Mouse (Mus musculus) cerebellum, adult 11 months (tissue): ENCODE data around the gene Zcchc24.

Experiments used
- DNase-seq: peaks from one replicate; pipeline ENCODE4 v3.0.0; 2022

Gene Zcchc24

DNA sequence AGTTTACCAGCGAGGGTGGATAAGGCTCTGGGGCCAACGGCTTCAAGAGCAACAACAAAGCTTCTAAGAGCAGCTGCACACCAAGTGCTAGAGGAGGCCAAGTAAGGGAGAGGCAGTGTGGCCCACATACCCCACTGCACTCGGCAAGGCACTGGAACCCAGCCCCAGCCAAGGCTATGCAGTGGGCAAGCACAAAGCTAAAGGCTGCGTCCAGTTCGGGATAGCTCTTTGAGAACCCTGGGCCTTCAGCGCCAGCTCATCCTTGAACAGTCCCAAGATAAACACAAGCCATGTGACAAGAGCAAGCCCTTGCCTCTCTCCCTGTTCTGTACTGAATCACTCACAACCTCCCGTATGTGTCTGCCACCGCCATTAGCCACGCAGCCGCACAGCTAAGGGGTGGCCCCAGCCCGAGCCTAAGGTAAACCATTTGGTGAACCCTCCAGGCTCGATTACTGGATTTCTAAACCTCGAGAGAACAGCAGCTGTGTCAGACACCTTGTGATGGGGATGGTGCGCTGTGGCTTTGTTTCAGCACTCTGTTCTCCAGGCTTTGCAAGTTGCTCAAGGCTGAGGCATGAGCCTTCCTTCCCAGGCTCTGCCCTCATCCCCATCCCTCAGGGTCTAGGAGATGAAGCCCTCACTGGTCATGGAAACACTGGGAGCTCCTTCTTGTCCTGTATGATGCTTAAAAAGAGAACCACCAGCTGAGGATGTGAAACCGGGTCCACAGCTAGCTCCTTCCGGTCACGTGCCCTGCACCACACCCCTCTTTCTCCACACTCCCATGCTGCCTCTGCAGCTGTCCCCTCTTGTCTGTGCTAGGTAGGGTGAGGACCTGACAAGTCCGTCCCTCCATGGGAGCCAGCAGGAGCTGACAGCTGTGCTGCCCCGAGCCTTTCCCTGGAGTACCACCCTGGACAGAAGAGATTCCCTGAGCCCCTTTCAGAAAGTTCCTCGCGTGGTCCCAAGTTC, 21.6 kb downstream of the Zcchc24 start:
- no peak for DNase-seq

DNA sequence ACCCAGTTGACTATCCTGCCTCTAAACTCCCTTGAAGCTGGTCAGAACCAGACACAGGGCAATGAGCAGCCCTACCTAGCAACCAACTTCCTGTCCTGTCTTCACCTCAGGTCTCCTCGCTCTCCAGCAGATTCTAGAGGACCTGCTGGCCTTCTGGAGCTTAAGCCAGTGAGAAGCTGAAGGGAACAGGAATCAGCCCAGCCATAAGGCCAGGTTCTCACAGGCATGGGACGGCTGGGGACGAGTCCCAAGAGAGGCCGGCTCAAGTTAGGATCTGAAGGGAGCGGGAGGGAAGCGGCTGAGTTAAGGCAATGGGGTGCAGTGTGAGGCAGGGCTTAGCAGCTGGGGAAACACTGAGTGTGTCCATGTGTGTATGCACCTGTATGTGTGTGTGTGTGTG, 22.5 kb downstream of the Zcchc24 start:
- DNase-seq: no peak

DNA sequence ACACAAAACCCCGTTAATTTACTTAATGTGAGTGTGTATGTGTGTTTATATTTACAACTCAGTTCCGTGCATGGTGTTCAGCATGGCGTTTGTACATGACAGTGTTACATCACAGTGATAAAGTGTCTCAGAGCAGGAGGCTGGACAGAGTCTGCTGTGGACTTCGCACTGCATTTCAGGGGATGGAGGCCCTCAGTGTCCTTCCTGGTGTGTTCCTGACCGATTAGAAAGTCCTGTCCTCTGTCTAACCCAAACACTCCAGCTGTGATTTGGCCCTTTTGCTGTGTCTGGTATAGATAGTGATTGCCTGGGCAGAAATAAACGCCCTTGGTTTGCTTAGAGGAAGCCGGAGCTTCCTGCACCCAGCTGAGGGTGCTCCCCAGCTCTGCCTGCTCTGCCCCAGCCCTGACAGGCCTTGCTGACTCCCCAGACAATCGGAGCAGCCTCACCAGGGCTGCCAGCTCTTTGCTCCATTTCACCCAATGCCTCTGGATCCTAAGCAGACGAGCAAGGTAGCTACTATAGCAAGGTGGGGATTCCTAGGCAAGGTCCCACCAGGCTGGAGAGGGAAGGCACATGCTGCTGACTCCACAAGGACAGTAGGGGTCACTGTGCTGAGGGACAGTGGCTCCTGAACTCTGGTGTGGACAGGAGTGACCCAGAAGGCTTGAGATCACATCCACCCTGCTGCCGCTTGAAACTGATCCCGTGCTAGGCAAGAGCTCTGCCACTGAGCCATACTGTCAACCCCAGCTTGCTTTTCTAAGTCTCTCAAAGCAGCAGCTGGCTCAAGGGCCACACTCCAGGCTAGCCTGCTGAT, 23.3 kb downstream of the Zcchc24 start:
- no peak for DNase-seq

DNA sequence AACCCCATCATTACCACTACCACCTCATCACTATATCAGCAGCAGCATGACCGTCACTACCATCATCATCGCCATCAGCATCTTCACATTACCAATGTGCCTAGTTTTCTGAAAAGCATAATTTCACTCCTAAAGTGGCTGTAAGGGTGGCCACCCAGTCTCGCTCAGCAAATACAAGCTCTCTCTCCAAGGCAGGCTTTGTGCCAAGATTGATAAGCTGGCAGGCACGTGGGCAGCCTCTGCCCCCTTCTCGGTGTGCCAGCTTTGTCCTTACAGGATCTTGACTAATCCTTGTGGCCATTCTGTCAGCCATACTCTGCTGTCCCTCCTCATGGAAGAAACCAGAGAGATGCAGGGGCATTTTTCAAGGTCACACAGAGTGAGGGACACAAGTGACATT, 25.9 kb downstream of the Zcchc24 start:
- DNase-seq: no peak

DNA sequence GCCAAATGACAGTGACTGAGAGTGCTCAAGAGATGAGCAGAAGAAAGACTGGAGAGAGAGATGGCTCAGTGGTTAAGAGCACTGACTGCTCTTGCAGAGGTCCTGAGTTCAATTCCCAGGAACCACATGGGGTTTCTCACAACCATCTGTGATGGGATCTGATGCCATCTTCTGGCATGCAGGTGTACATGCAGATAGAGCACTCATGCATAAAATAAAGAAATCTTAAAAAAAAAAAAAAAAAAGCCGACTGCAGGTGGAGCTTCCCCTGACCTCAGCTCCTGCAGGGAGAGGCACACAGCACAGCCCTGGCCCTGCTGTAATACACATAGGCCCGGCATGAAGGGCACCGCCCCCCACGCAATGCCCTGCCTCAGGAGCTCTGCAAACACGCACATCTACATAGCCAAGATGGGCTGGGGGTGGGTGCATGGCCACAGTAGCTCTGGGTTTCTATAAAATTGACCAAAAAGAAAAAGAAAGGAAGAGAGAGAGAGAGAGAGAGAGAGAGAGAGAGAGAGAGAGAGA, 26.9 kb downstream of the Zcchc24 start:
- no peak for DNase-seq

DNA sequence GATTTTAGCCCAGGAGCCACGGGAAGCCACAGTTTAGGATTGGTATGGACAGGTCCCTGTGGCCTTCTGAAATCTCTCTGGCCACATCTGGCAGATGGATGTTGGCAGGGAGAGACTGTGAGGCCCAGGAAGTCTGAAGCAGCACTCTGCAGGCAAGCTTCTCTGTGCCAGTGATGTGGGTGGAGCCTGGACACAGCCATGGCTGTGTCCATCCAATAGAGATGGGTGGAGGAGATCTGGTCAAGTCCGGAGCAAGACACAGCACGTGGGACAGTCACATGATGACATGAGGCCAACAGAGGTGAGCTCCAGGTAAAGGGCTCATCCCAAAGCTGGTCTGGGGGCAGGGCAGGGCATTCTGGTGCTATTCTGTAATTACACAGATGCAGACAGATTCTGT, 27.6 kb downstream of the Zcchc24 start:
- DNase-seq: no peak

DNA sequence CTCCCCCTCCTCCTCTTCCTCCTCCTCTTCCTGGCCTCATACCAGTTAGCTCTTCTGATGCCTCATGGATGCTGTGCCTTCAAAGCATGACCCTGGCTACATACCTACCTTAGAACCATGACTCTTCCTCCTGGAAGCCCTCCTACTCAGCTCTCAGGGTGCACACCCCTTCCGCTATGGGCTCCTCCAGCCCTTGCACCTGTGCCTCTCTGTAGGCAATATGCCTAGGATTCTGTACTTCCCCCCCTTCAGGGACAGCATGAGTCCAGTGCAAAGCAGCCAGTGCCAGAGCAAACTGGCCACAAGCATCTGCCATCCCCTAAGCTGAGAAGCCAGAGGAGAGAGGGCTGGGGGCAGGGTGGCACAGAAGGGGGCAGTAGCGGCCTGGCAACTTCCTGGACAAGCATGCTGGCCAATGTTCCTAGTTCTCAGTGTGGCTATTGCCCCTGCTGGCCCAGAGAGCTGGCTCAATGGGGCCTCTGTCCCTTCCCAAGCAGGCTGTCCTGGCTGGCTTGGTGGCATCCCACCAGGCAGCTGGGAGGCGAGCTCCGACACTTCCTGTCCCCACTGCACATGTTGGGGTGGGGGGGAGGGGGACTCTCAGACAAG, 28.8 kb downstream of the Zcchc24 start:
- DNase-seq: peak; percentile 36

DNA sequence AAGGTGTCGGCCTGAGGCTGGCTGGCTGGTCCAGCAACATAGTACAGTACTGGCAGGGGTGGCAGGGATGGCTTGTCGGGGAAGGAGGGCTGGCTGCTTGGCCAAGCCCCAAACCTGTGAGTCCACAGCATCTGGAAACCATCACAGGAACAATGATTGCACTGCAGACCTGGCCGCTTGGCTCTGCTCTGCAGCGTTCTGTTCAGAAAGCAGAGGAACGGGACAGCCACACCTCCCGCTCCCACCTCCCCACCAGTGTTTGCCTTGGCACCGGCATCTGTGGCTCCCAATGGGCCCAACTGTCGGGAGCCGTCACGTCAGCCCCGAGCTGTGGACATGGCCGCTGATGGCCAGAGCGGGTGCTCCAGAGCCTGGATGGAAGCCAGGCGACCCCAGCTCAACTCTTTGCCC, 30.2 kb downstream of the Zcchc24 start:
- DNase-seq: no peak

DNA sequence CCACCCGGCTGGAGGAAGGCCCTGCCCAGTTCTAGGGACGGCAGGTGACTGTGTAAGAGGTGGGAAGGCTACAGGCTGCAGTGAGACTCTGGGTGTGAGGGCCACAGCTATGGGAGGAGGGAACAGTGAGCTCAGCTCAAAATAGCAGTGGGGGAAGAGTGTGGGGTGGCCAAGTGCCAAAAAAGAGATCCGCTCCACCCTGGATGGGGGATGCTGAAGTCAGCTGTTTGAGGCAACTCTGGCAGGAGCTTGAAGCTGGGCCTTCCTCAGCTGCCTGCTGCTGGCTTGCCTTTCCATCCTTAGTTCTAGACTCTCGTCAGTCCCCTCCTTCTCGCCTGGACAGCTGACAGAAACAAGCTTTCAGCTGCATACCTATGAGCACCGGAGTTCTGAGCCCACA, 32.2 kb downstream of the Zcchc24 start:
- no peak for DNase-seq

DNA sequence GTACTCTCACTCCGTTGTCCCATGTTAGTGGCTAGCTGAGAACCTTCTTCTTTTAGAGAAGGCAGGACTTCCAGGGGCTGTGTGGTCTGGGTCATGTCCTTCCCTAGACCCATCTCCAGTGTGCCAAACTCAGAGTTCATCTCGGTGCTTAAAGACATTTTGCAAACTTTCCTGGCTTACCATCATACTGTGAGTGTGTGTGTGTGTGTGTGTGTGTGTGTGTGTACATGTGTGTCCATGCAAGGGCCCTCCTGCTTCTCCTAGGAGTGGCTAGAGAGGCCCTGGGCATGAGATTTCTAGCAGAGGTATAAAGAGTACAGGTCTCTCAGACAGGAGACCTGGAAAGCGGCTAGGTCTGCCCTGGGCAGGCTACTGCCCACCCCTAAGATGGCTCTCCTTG, 32.7 kb downstream of the Zcchc24 start:
- DNase-seq: no peak

DNA sequence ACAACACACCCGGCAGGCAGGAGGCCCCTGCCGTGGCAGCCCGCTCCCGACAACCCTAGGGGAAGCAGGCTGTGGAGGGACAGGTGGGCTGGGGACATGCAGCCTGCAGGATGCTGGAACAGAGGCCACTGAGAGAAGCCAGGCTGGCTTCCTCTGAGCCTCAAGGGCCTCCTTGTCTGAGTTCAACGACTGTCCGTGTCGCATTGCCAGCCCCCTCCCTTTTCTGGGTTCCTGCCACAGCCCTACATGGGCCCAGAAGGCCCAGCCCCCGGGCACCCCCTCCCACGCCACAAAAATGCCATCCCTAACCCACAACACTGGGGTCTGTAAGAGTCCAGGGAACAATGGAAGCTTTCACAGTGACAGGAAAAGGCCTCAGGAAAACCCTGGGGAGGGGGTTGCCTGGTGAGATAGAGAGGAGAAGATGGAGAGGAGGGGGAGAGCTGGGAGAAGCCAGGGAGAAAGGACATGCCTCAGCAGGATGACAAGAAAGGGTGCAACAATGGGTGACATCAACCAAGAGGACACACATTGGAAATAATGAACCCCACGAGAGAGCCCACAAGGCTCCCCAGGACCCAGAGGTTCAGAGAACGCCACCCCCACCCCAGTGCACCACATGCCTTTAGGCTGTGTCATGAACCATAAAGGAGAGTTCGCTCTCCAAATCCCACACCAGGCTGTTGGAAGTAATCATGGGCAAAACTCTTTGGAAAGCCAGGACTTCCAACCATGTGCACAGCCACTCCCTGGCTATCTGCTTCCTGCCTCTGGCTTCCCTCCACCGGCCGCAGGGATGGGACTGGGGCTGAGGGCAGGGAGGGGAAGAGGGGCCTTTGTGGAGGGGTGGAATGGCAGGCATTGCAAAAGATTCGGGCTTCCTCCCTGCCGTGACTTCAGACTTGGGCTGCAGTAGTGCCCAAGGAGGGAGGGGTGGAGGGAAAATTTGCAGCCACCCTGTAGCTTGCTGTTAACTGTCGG, 33.8 kb downstream of the Zcchc24 start:
- DNase-seq: no peak

DNA sequence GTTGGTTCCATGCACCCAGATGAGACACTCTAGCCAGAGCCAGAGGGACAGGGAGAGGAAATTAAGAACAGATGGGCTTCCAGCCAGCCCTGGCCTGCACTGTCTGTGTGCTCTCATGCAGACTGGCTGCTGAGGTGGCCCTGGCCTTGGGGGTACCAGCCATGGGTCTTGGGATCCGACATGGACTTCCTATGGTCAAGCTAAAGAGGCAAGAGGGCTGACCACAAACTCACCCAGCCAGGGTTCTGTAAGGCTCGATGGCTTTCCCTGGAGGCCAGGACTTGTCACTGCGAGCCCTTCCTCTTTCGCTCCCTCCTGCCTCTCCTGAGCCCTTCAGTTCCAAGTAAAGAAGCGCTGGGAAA, 41.7 kb downstream of the Zcchc24 start:
- DNase-seq: no peak

DNA sequence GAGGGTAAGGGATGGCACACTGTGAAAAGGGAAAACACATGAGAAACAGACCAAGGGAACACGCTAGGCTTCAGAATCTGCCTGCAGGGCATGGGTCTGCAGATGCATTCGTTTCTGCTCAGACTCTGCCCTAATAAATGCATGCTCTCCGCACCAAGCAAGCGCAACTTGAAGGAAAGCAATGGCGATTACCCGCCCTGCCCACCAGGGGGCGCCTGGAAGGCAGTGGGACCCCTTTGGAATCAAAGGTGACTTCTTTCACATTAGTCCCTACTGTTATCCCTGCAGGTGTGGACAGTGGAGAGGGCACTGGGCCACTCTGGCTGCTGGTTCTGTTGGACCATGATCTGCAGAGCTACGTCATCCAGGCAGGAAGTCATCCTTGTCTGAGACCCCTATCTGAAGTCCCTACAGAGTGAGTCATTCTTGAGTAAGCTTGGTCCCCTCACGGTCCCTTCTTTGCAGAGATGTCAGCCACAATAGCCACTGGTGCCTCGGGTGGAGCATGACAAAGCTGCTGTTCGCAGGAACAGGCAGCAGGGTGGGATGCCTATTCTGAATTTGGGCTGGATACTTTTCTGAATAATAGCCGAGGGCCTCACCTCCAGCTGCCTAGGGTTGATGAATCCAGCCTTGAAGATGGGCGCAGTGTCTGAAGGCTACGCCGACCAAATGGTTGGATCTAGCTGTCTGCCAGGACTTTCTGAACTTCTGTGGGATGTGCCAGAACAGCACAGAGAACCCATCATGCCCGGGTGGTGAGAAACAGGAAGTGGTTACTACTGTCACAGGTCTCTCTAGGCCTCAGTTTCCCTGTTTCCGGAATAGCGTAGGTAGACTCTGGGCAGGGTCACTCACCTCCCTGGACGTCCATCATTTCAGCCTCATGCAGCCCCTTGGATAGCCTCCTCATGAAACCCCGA, 42.4 kb downstream of the Zcchc24 start:
- no peak for DNase-seq

DNA sequence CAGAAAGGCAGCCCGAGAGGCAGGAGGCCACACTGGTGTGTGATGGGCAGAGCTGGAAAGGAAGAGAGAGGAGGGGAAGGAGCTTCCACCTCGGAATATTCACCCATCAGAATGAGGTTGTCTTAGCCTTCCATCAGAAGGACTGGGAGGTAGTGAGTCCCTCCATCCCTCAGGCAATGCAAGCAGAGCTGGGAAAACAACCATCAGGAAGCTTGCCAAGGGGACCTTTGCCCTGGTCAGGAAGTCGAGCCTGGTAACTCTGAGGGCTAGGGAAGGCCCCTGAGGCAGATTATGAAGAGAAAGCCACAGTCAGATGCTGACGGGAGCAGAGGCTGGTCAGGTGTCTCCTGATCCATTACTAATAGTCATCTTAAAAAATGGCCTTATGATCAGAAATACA, 43.1 kb downstream of the Zcchc24 start:
- no peak for DNase-seq

DNA sequence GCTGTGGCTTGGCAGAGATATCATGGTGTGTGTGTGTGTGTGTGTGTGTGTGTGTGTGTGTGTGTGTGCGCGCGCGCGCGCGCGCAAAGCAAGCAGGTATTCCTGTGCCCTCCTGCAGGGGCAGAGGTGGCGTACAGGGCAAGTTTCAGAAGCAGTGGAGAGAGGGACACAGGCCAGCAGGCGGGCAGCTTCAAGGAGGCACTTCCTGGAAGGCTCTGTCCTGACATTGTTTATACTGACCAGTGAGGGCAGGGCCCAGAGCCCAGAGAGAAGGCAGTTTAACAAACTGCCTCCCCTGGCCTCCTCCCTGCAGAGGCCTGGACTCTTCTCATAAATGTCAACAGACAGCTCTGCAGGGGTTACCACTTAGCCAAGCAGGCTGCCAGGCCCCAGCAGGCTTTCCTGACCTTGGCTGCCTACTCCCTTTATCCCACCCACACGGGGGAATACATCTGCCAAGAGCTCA, 43.8 kb downstream of the Zcchc24 start:
- peak; percentile 29 for DNase-seq

DNA sequence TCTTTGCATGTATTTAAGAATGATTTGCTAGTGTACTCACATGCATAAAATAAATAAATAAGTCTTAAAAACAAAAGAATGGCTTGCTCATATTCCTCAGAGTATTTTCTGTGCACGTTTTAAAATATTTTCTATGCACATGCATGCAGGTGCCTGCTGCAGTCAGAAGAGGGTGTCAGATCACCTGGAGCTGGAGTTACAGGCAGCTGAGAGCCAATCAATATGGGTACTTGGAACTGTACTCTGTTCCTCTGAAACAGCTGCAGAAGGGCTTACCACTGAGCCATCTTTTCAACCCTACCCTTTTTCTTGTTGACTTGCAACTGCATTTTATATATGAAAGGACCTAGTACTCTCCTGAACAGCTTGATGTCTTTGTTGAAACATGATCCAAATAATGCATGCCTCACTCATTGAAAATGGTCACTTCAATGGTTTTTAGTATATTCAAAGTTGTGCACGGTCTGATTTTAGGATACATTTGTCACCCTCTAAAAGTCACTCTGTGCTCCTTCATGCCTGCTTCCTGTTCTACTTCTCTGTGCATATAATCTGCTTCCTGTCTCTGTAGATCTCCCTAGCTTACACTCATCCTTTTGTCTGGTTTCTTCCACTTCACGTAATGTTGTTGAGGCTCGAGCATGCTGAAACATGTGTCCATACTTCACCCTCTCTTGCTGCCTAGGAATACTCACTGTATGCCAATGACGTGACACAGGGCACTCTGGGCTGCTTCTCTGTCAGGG, 47.7 kb downstream of the Zcchc24 start:
- DNase-seq: no peak

DNA sequence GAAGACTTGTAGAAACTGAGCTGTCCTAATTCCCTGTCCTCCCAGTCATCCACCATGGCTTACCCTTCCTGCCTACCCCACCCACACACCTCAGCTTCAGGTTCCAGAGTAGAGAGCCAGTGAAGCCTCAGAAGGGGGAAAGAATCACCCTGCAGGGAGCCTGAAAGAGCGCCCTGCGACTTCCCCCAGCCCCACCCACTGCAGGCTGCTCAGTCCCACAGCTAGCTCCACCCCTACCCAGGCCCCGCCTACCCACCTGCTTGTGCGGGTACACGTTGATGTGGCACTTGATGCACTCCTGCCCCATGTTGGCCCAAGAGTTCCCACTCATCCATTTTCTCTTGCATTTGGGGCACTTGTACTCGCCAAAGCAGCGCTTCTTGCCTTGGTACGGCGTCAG, 49.5 kb downstream of the Zcchc24 start:
- no peak for DNase-seq

DNA sequence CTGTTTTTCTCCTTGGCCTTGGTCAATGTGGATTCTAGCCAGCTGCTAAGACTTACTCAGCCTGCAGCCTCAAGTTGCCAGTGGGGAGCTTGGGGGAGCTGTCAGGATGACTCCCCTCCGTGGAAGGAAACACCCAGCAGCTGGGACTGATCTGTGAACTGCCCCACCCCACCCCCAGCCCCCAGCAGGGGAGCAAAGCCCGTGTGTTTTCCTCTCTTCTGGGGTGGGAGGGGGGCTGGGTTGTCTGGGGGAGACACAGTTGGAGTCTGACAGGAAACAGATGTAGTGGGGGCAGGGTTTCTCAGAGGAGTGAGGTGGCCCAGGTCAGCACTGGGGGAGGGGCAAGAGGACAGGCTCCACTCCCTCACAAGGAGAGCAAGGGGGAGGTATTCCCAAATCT, 50.4 kb downstream of the Zcchc24 start:
- no peak for DNase-seq

DNA sequence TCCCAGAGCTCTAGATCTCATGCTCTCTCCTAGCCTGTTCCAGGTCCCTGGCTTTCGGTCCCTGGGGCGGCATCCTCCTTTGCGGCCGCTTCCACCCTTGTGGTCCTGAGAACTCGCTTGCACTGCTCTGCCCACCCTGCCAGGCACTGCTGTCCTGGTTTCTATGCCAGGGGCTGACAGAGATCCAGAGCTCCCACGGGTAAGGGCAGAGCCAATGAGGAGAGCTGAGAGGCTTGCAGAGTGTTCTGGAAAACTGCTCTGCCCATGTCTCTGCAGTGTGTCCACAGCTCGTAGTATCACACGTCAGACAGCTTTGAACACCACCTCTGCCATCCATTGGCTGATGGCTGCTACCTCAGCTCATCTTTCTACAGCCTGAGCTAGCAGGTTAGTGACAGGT, 51.1 kb downstream of the Zcchc24 start:
- DNase-seq: no peak

DNA sequence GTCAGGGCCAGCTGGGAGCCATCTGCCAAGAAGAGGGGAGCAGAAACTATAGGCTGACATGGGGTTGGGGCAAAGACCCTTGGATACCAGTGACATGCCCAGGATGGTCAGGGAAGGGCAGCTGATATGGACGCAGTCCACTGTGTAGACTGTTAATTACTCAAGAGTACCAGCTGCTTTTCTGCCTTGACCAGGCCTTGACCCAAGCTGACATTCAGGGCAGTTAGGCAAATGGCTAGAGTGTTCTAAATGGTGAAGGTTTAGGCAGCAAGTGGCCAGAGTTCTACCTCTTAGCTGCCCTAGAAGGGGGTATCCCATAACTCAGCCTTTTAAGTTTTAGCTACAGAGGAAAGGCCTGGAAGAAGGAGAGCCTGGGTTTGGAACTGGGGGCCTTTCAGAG, 52.3 kb downstream of the Zcchc24 start:
- DNase-seq: no peak
